Mouse (Mus musculus): Measurements from ENCODE around the gene Tyw1.

Gene Tyw1

GRCm38 (mm10) chr5:130320485-130320884 is 65.1 kb downstream of the Tyw1 start:
- DNase-seq = no peak

- no peak for DNase-seq
Observed at GRCm38 (mm10) chr5:130325486-130325885, 70.1 kb downstream of the Tyw1 start.

- DNase-seq = no peak
Observed at GRCm38 (mm10) chr5:130327615-130328263, 72.3 kb downstream of the Tyw1 start.

- no peak for DNase-seq
Observed at GRCm38 (mm10) chr5:130328366-130328765, 72.9 kb downstream of the Tyw1 start.

GRCm38 (mm10) chr5:130329889-130330288 is 74.5 kb downstream of the Tyw1 start:
- no peak for DNase-seq

GRCm38 (mm10) chr5:130330801-130331200 is 75.4 kb downstream of the Tyw1 start:
- DNase-seq = peak; percentile 44

- no peak for DNase-seq
Observed at GRCm38 (mm10) chr5:130331206-130331605, 75.8 kb downstream of the Tyw1 start.

GRCm38 (mm10) chr5:130333566-130333965 is 78.1 kb downstream of the Tyw1 start:
- DNase-seq = peak; percentile 75

- DNase-seq = peak; percentile 46
Observed at GRCm38 (mm10) chr5:130333971-130334370, 78.6 kb downstream of the Tyw1 start.

GRCm38 (mm10) chr5:130335462-130335861 is 80.0 kb downstream of the Tyw1 start:
- no peak for DNase-seq

- no peak for DNase-seq
Observed at GRCm38 (mm10) chr5:130340656-130341055, 85.2 kb downstream of the Tyw1 start.

- no peak for DNase-seq
Observed at GRCm38 (mm10) chr5:130344999-130345398, 89.6 kb downstream of the Tyw1 start.

GRCm38 (mm10) chr5:130345871-130346270 is 90.5 kb downstream of the Tyw1 start:
- no peak for DNase-seq

GRCm38 (mm10) chr5:130355223-130355622 is 99.8 kb downstream of the Tyw1 start:
- DNase-seq = no peak

- DNase-seq = no peak
Observed at GRCm38 (mm10) chr5:130363111-130363510, 107.7 kb downstream of the Tyw1 start.

GRCm38 (mm10) chr5:130363773-130364172 is 108.4 kb downstream of the Tyw1 start:
- no peak for DNase-seq

- DNase-seq = peak; percentile 90
Observed at GRCm38 (mm10) chr5:130368236-130368635, 112.8 kb downstream of the Tyw1 start.

- DNase-seq = peak; percentile 94
Observed at GRCm38 (mm10) chr5:130369237-130369636, 113.8 kb downstream of the Tyw1 start, which contains the start of gene Caln1. Gene Caln1 (plus strand): TSS chr5:130369455.

GRCm38 (mm10) chr5:130375411-130375810 is 120.0 kb downstream of the Tyw1 start:
- DNase-seq = no peak

- peak; percentile 68 for DNase-seq
Observed at GRCm38 (mm10) chr5:130384222-130384912, 128.9 kb downstream of the Tyw1 start, which contains the start of gene A330070K13Rik. Gene A330070K13Rik (minus strand): TSS chr5:130384631.

- no peak for DNase-seq
Observed at GRCm38 (mm10) chr5:130386418-130386817, 131.0 kb downstream of the Tyw1 start.

All from cerebellum, adult 11-12 months (tissue).